Mouse (Mus musculus) CH12.LX (cell line): ENCODE measurements at regions not wholly inside any gene's neighbourhood (a gene's known extent, or its start where the extent isn't known, plus 50 kb on each side); places are given as distances from the start of the nearest gene placed in this dataset.

Source experiments
- DNase-seq: peaks from one replicate; pipeline ENCODE4 v3.0.0-alpha.2; 2013; ENCODE audit errors: extremely low read depth
- H3K27ac ChIP-seq: 2 replicates; pipeline ENCODE4 v1.5.1; 2012; ENCODE audit warnings: low read depth, mild to moderate bottlenecking, control low read depth, moderate library complexity; ENCODE audit not compliant: insufficient read depth
- H3K27me3 ChIP-seq: replicated peaks from 2 replicates; pipeline ENCODE3; 2012; ENCODE audit warnings: inconsistent platforms
- H3K36me3 ChIP-seq, 2 experiments: replicated peaks in 1 of 2; 2 replicates each; pipeline versions ENCODE3 to v1.6.1; 2012; ENCODE audit warnings: inconsistent platforms in 1 of 2, low read length in 1 of 2, mild to moderate bottlenecking in 1 of 2, mixed read lengths in 1 of 2, moderate library complexity in 1 of 2; ENCODE audit not compliant: control insufficient read depth in 1 of 2, insufficient read depth in 1 of 2
- H3K4me1 ChIP-seq, 2 experiments: 2 replicates each; pipeline ENCODE4 v1.6.1; 2012; ENCODE audit warnings: inconsistent platforms in 1 of 2, moderate library complexity in 1 of 2; ENCODE audit not compliant: insufficient read depth in 2 of 2, control insufficient read depth in 1 of 2
- H3K4me2 ChIP-seq: 2 replicates; pipeline ENCODE4 v1.6.1; 2012; ENCODE audit warnings: low read depth, mild to moderate bottlenecking, control low read depth; ENCODE audit not compliant: poor library complexity, insufficient read depth, severe bottlenecking
- H3K4me3 ChIP-seq, 3 experiments: fragments of 150-350 bp in 1 of 3; sonication (generic) in 1 of 3; replicated peaks in 1 of 3; 2 replicates each; pipeline versions ENCODE3 to v1.5.1; 2011 to 2012; ENCODE audit warnings: low read depth in 2 of 3, low read length in 2 of 3, mild to moderate bottlenecking in 2 of 3, moderate library complexity in 2 of 3, control low read depth in 1 of 3, improper control_type of control experiment in 1 of 3, inconsistent platforms in 1 of 3, mixed read lengths in 1 of 3; ENCODE audit not compliant: poor library complexity in 1 of 3
- H3K79me2 ChIP-seq: replicated peaks from 2 replicates; pipeline ENCODE4 v1.6.1; 2012; ENCODE audit warnings: mild to moderate bottlenecking, moderate library complexity; ENCODE audit not compliant: control insufficient read depth, poor library complexity, insufficient read depth, severe bottlenecking; ENCODE audit errors: extremely low read depth
- H3K9ac ChIP-seq: 2 replicates; pipeline ENCODE4 v1.6.1; 2012; ENCODE audit warnings: low read depth, mild to moderate bottlenecking, control low read depth, moderate library complexity; ENCODE audit not compliant: insufficient read depth
- H3K9me3 ChIP-seq: replicated peaks from 2 replicates; pipeline ENCODE3; 2012; ENCODE audit warnings: low read length, inconsistent platforms, mixed read lengths
- BHLHE40 ChIP-seq: IDR thresholded peaks from 2 replicates; pipeline ENCODE4 v1.6.1; 2011; ENCODE audit warnings: mild to moderate bottlenecking, low read depth, low read length, improper control_type of control experiment
- CTCF ChIP-seq, 2 experiments: IDR thresholded peaks in 1 of 2; conservative IDR thresholded peaks in 1 of 2; 2 replicates each; pipeline ENCODE4 v1.5.1; 2011 to 2012; ENCODE audit warnings: low read depth in 2 of 2, low read length in 2 of 2, improper control_type of control experiment in 1 of 2, inconsistent platforms in 1 of 2, mild to moderate bottlenecking in 1 of 2, moderate library complexity in 1 of 2
- E2F4 ChIP-seq: IDR thresholded peaks from 2 replicates; pipeline ENCODE4 v1.6.1; 2011; ENCODE audit warnings: low read depth, low read length, improper control_type of control experiment; ENCODE audit not compliant: insufficient replicate concordance
- ETS1 ChIP-seq: conservative IDR thresholded peaks from 2 replicates; pipeline ENCODE4 v1.6.1; 2012; ENCODE audit warnings: low read depth, mild to moderate bottlenecking, inconsistent platforms, low read length, improper control_type of control experiment, moderate library complexity
- GABPA ChIP-seq: IDR thresholded peaks from 2 replicates; pipeline ENCODE4 v1.6.1; 2012; ENCODE audit warnings: low read depth, low read length, improper control_type of control experiment, inconsistent platforms; ENCODE audit not compliant: insufficient replicate concordance
- HCFC1 ChIP-seq: IDR thresholded peaks from 2 replicates; pipeline ENCODE4 v1.6.1; 2012; ENCODE audit warnings: low read depth, mild to moderate bottlenecking, inconsistent platforms, low read length, improper control_type of control experiment
- KAT2A ChIP-seq: IDR thresholded peaks from 2 replicates; pipeline ENCODE4 v1.6.1; 2012; ENCODE audit warnings: low read length, improper control_type of control experiment, inconsistent platforms; ENCODE audit not compliant: insufficient replicate concordance
- MAFK ChIP-seq: IDR thresholded peaks from 2 replicates; pipeline ENCODE4 v1.6.1; 2011; ENCODE audit warnings: low read length, improper control_type of control experiment; ENCODE audit not compliant: insufficient replicate concordance
- MAX ChIP-seq: IDR thresholded peaks from 2 replicates; pipeline ENCODE4 v1.6.1; 2011; ENCODE audit warnings: low read length, improper control_type of control experiment
- MEF2A ChIP-seq: IDR thresholded peaks from 2 replicates; pipeline ENCODE4 v1.6.1; 2014; ENCODE audit warnings: low read depth, mild to moderate bottlenecking, inconsistent platforms, low read length, improper control_type of control experiment, borderline replicate concordance
- MXI1 ChIP-seq: IDR thresholded peaks from 2 replicates; pipeline ENCODE4 v1.6.1; 2011; ENCODE audit warnings: mild to moderate bottlenecking, low read depth, low read length, improper control_type of control experiment
- MYC ChIP-seq: IDR thresholded peaks from 2 replicates; pipeline ENCODE4 v1.6.1; 2011; ENCODE audit warnings: low read depth, mild to moderate bottlenecking, improper control_type of control experiment, low read length
- NRF1 ChIP-seq: IDR thresholded peaks from 2 replicates; pipeline ENCODE4 v1.6.1; 2014; ENCODE audit warnings: low read depth, mild to moderate bottlenecking, inconsistent platforms, low read length, improper control_type of control experiment, moderate library complexity
- POLR2A ChIP-seq: IDR thresholded peaks from 2 replicates; pipeline ENCODE4 v1.6.1; 2011; ENCODE audit warnings: low read depth, mild to moderate bottlenecking, improper control_type of control experiment, low read length
- POLR2AphosphoS2 ChIP-seq: IDR thresholded peaks from 2 replicates; pipeline ENCODE4 v1.6.1; 2011; ENCODE audit warnings: low read depth, low read length, improper control_type of control experiment
- RAD21 ChIP-seq: IDR thresholded peaks from 2 replicates; pipeline ENCODE4 v1.6.1; 2011; ENCODE audit warnings: low read depth, mild to moderate bottlenecking, low read length, improper control_type of control experiment, moderate library complexity
- SIN3A ChIP-seq: IDR thresholded peaks from 2 replicates; pipeline ENCODE4 v1.6.1; 2012; ENCODE audit warnings: low read length, improper control_type of control experiment, inconsistent platforms
- TCF12 ChIP-seq: IDR thresholded peaks from 2 replicates; pipeline ENCODE4 v1.6.1; 2014; ENCODE audit warnings: low read depth, mild to moderate bottlenecking, inconsistent platforms, low read length, improper control_type of control experiment
- UBTF ChIP-seq: IDR thresholded peaks from 2 replicates; pipeline ENCODE4 v1.6.1; 2012; ENCODE audit warnings: low read depth, mild to moderate bottlenecking, inconsistent platforms, low read length, improper control_type of control experiment, moderate library complexity
- USF1 ChIP-seq: IDR thresholded peaks from 2 replicates; pipeline ENCODE4 v1.6.1; 2014; ENCODE audit warnings: low read depth, mild to moderate bottlenecking, inconsistent platforms, low read length, improper control_type of control experiment
- ZC3H11A ChIP-seq: IDR thresholded peaks from 2 replicates; pipeline ENCODE4 v1.6.1; 2012; ENCODE audit warnings: low read depth, mild to moderate bottlenecking, inconsistent platforms, low read length, improper control_type of control experiment
- ZKSCAN1 ChIP-seq: IDR thresholded peaks from 2 replicates; pipeline ENCODE4 v1.6.1; 2012; ENCODE audit warnings: low read depth, inconsistent platforms, low read length, improper control_type of control experiment, borderline replicate concordance
- ZMIZ1 ChIP-seq: IDR thresholded peaks from 2 replicates; pipeline ENCODE4 v1.6.1; 2012; ENCODE audit warnings: low read depth, mild to moderate bottlenecking, inconsistent platforms, low read length, improper control_type of control experiment
- dilution Hi-C: fragments of 300-500 bp; cut with MboI; formaldehyde crosslinking; loops from 2 replicates; pipeline ENCODE4 v1.14.3; 2020; ENCODE audit warnings: low sequenced_read_pairs; ENCODE audit not compliant: extremely low pct_unique_long_range_greater_than_20kb, extremely low pct_ligation_motif_present
- in situ Hi-C: fragments of 300-500 bp; cut with MboI; formaldehyde crosslinking; loops from 3 replicates; pipeline ENCODE4 v1.14.3; 2019; ENCODE audit warnings: low sequenced_read_pairs, low pct_ligation_motif_present, low pct_unique_long_range_greater_than_20kb, mixed read lengths

GRCm38 (mm10) chr17:4133678-4134077 lies 437.6 kb upstream of the Nox3 start:
- Histone ChIP-seq H3K4me3 (no peak overlapping the region), H3K9me3 (no peaks in the 10 kb centered on the region), H3K4me1 (peaks cover 0 to 2% of the 10 kb centered on the region in 2 experiments; a peak in 1 of 4 replicates), H3K79me2 (no peaks in the 10 kb centered on the region), H3K9ac (no peak overlapping the region), H3K4me2 (no peak overlapping the region), H3K27me3 (no peaks in the 10 kb centered on the region), H3K27ac (no peak overlapping the region), H3K36me3 (no peaks in the 10 kb centered on the region)
- dilution Hi-C loops, result no loop called here
- TF ChIP-seq ZKSCAN1, result no peak
- TF ChIP-seq ZC3H11A, result no peak
- no peak for TF ChIP-seq KAT2A
- TF ChIP-seq MEF2A, result no peak
- TF ChIP-seq MYC, result no peak
- no peak for TF ChIP-seq TCF12
- no peak for TF ChIP-seq SIN3A
- no peak for TF ChIP-seq NRF1
- no peak for DNase-seq
- in situ Hi-C loops, result no loop called here

- dilution Hi-C loops, result no loop called here
Observed at GRCm38 (mm10) chr17:4163502-4163901, 467.4 kb upstream of the Nox3 start.

GRCm38 (mm10) chr17:4173951-4174361 lies 477.9 kb upstream of the Nox3 start:
- no peaks in the 10 kb centered on the region for H3K36me3 ChIP-seq
- H3K79me2 ChIP-seq, result no peaks in the 10 kb centered on the region
- H3K4me3 ChIP-seq, result no peak overlapping the region
- DNase-seq, result no peak
- H3K4me2 ChIP-seq, result no peak overlapping the region
- H3K4me1 ChIP-seq, result no peaks in the 10 kb centered on the region
- in situ Hi-C loops, result no loop called here
- no peaks in the 10 kb centered on the region for H3K27me3 ChIP-seq
- H3K27ac ChIP-seq, result no peak overlapping the region
- H3K9ac ChIP-seq, result no peak overlapping the region
- TF ChIP-seq ZMIZ1 (no peak), E2F4 (no peak), KAT2A (no peak), NRF1 (no peak), CTCF (conservative IDR thresholded peaks at IDR 0.05 in 1 of 2, IDR thresholded peaks at IDR 0.05 in 1 of 2; ENCODE audit: low read depth in 2 of 2, low read length in 2 of 2) (no peak), MAFK (no peak), HCFC1 (no peak), GABPA (no peak), ETS1 (no peak), BHLHE40 (no peak), POLR2A (no peak), UBTF (no peak)
- H3K9me3 ChIP-seq, result no peaks in the 10 kb centered on the region
- dilution Hi-C loops, result no loop called here

More at GRCm38 (mm10) chr17:4163502-4163901, 467.4 kb upstream of the Nox3 start:
- H3K27ac ChIP-seq, result no peak overlapping the region
- H3K36me3 ChIP-seq, result no peaks in the 10 kb centered on the region
- DNase-seq, result no peak
- no peak overlapping the region for H3K9ac ChIP-seq
- in situ Hi-C loops, result no loop called here
- no peaks in the 10 kb centered on the region for H3K4me1 ChIP-seq
- no peak overlapping the region for H3K4me2 ChIP-seq
- no peak for TF ChIP-seq RAD21
- no peak for TF ChIP-seq MXI1
- TF ChIP-seq MAX, result no peak
- no peak for TF ChIP-seq USF1
- TF ChIP-seq ZKSCAN1, result no peak
- no peak for TF ChIP-seq POLR2AphosphoS2
- TF ChIP-seq KAT2A, result no peak
- no peaks in the 10 kb centered on the region for H3K79me2 ChIP-seq
- no peaks in the 10 kb centered on the region for H3K9me3 ChIP-seq
- no peak overlapping the region for H3K4me3 ChIP-seq
- no peaks in the 10 kb centered on the region for H3K27me3 ChIP-seq
